Mouse (Mus musculus) brain, embryonic 14.5 days (tissue): ENCODE data around the gene Defb20. TPM values are rescaled to one million over a fixed set of nuclear protein-coding genes. Genes with fewer than 3 reads are reported as not detected.

Experiments used
- DNase-seq: peaks from one replicate; pipeline ENCODE4 v3.0.0-alpha.2; 2011; ENCODE audit warnings: low read depth
- CTCF ChIP-seq: fragments of 200-500 bp; IDR thresholded peaks from 2 replicates; pipeline ENCODE4 v1.5.1; 2012; ENCODE audit warnings: inconsistent platforms, mild to moderate bottlenecking, moderate library complexity, borderline replicate concordance; ENCODE audit not compliant: insufficient read depth, insufficient read length; ENCODE audit errors: extremely low read depth
- POLR2A ChIP-seq: fragments of 200-500 bp; IDR thresholded peaks from 2 replicates; pipeline ENCODE4 v1.6.1; 2012; ENCODE audit warnings: mild to moderate bottlenecking, inconsistent platforms, borderline replicate concordance; ENCODE audit not compliant: poor library complexity, insufficient read depth, insufficient read length, severe bottlenecking; ENCODE audit errors: extremely low read depth
- polyA plus RNA-seq: library from polyadenylated mRNA; depleted of rRNA; stranded (reverse); fragments of >200 nt; gene quantifications from 2 replicates; pipeline ENCODE4 v1.2.3, GENCODE M21; 2012; rRNA removed

Defb20 gene
- polyA plus RNA-seq, 1 experiment = not detected

DNA sequence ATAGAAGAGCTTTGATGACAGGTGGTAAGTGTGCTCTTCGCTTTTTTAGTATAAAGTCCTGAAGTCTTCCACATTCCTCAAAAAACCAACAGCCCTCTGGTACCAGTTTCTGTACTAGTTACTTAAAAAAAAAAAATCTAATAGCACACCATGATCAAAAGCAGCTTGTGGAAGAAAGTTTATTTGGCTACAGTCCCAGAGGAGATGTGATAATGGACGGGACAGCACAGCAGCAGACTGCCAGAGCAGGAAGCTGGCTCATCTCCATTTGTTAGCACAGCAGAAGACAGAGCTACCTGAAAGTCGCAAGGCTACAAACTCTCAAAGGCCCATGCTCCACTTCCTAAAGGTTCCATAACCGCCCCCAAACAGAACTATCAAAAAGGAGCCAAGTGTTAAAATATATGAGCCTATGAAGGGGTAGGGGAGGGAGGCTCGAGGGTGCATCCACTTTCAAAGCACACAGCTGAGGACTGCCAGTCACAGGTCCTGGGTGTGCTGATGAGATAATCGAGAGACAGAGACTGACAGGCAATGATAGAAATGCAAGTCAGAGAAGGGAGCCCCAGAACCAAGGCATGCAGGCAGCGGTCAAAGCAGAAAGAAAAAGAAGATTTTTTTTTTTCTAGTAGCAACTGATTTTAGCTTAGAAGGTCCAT lies 23.5 kb downstream of the Defb20 start:
- DNase-seq = peak; percentile 27
- TF ChIP-seq CTCF (no peak), POLR2A (no peak)

- no peak for DNase-seq
- TF ChIP-seq POLR2A = no peak
- TF ChIP-seq CTCF = peak; percentile 13; the same call in 1 of the 2 replicates
These were observed 24.0 kb downstream of the Defb20 start for GRCm38 (mm10) chr2:152500863-152501229.

- no peak for DNase-seq
- TF ChIP-seq POLR2A (no peak), CTCF (no peak)
These were observed 27.1 kb downstream of the Defb20 start for GRCm38 (mm10) chr2:152503950-152504349.

- no peak for TF ChIP-seq CTCF
- no peak for TF ChIP-seq POLR2A
- no peak for DNase-seq
These were observed 34.7 kb downstream of the Defb20 start, which contains the start of gene Defb26 for GRCm38 (mm10) chr2:152511592-152511991. TSS of gene Defb26 (minus strand) at chr2:152511692.

GRCm38 (mm10) chr2:152516084-152516483 lies 39.2 kb downstream of the Defb20 start:
- DNase-seq = peak; percentile 14
- TF ChIP-seq CTCF = no peak
- TF ChIP-seq POLR2A = no peak

DNA sequence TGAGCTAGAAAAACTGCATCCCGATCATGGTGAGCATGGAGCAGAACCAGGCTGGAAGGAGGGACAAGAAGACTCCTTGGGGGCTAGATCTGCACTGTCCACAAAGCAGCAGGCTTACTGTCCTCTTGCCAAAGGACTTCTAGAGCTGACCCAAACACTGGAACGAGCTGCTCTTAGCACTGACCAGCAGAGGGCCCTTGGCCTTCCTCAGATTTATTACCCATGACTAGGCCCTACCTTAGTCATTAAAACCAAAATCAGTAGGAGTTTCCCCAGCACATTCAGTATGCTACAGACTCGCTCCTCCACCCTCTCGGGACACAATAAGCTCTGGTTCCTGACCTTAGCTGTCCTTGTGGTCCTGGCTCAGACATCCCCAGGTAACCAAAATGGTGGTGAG lies 41.1 kb downstream of the Defb20 start, which contains the start of gene Defb28:
Gene Defb28 (plus strand): TSS at position 275 of the 400 bp plus-strand sequence.
- TF ChIP-seq POLR2A (no peak), CTCF (no peak)
- DNase-seq = no peak

Other genes with a start within 250 kb of the Defb20 start
- gene Tbc1d20, start 183.2 kb upstream of the Defb20 start, polyA plus RNA-seq = 39.4 and 41.5 TPM in 2 replicates
- 246 and 256 TPM in 2 replicates for gene Rbck1, start 144.4 kb upstream of the Defb20 start, polyA plus RNA-seq
- gene Trib3, start 133.0 kb upstream of the Defb20 start, polyA plus RNA-seq = 0.62 and 0.70 TPM in 2 replicates
- 25.8 and 33.1 TPM in 2 replicates for gene Nrsn2, start 100.4 kb upstream of the Defb20 start, polyA plus RNA-seq
- 87.0 and 105 TPM in 2 replicates for gene Sox12, start 79.0 kb upstream of the Defb20 start, polyA plus RNA-seq
- gene Zcchc3, start 62.0 kb upstream of the Defb20 start, polyA plus RNA-seq = 18.1 and 19.9 TPM in 2 replicates
- 1.4 and 2.6 TPM in 2 replicates for gene 6820408C15Rik, start 61.5 kb upstream of the Defb20 start, polyA plus RNA-seq
- gene Defb23, start 12.4 kb upstream of the Defb20 start, polyA plus RNA-seq = not detected in 2 replicates
- not detected in 2 replicates for gene Defb22, start 13.1 kb downstream of the Defb20 start, polyA plus RNA-seq
- gene Defb26, start 34.6 kb downstream of the Defb20 start, polyA plus RNA-seq = not detected in 2 replicates
- gene Defb28, start 41.2 kb downstream of the Defb20 start, polyA plus RNA-seq = not detected in 2 replicates
- not detected in 2 replicates for gene Defb29, start 63.0 kb downstream of the Defb20 start, polyA plus RNA-seq
- not detected in 2 replicates for gene Gm17416, start 92.3 kb downstream of the Defb20 start, polyA plus RNA-seq
- not detected in 2 replicates for gene Defb21, start 95.7 kb downstream of the Defb20 start, polyA plus RNA-seq
- gene Defb19, start 103.2 kb downstream of the Defb20 start, polyA plus RNA-seq = not detected in 2 replicates
- not detected in 2 replicates for gene Defb45, start 122.3 kb downstream of the Defb20 start, polyA plus RNA-seq
- not detected in 2 replicates for gene Defb36, start 127.3 kb downstream of the Defb20 start, polyA plus RNA-seq
- gene Defb25, start 146.0 kb downstream of the Defb20 start, polyA plus RNA-seq = not detected in 2 replicates
- gene Rem1, start 149.9 kb downstream of the Defb20 start, polyA plus RNA-seq = 0.33 and 0.48 TPM in 2 replicates
- gene H13, start 192.4 kb downstream of the Defb20 start, polyA plus RNA-seq = 188 and 200 TPM in 2 replicates
- gene Mcts2, start 210.0 kb downstream of the Defb20 start, polyA plus RNA-seq = 19.7 and 22.9 TPM in 2 replicates